In genomic region chr4:119589423-119589822, GRCm38 (mm10) we compare ENCODE assay signal across 21 mouse cellular contexts. TPM values are rescaled to one million over a fixed set of nuclear protein-coding genes. Genes with fewer than 3 reads are reported as not detected.
"Had no signal": no experiment of that assay in that cellular context is flagged by ENCODE, and none has a peak within 500 bp of the region (broad histone marks: within the 10 kb centered on the region; RNA-seq: fewer than 3 reads in every experiment).

No protein-coding gene starts in this region.

- H3K9ac ChIP-seq: limb, embryonic 13.5 days; liver, embryonic 12.5 days; lung, embryonic 14.5 days; midbrain, embryonic 15.5 days; neural tube, embryonic 12.5 days had no signal

- H3K27me3 ChIP-seq: limb, embryonic 13.5 days; liver, embryonic 12.5 days; megakaryocyte, embryonic 14.5 days; midbrain, embryonic 15.5 days; neural tube, embryonic 12.5 days had no signal

- ATAC-seq: hindbrain, embryonic 16.5 days; inflammation-experienced regulatory T-cells, adult 6 months; liver, embryonic 12.5 days; midbrain, embryonic 15.5 days had no signal

- DNase-seq: left cerebral cortex, postnatal 4 days; lung, embryonic 14.5 days; lung, postnatal 10 days; lung, postnatal 4 days; retina, postnatal 1 day; right cerebral cortex, postnatal 4 days; thymus, postnatal 36 days had no signal

- H3K4me3 ChIP-seq: limb, embryonic 13.5 days; liver, embryonic 12.5 days; megakaryocyte, embryonic 14.5 days; midbrain, embryonic 15.5 days; neural tube, embryonic 12.5 days had no signal

- H3K4me1 ChIP-seq: limb, embryonic 13.5 days; liver, embryonic 12.5 days; neural tube, embryonic 12.5 days had no signal

- H3K27ac ChIP-seq: limb, embryonic 13.5 days; liver, embryonic 12.5 days; midbrain, embryonic 15.5 days; neural tube, embryonic 12.5 days had no signal

- H3K9me3 ChIP-seq: limb, embryonic 13.5 days; liver, embryonic 12.5 days; megakaryocyte, embryonic 14.5 days; midbrain, embryonic 15.5 days; neural tube, embryonic 12.5 days had no signal

- H3K4me2 ChIP-seq: limb, embryonic 13.5 days; liver, embryonic 12.5 days; lung, embryonic 14.5 days; midbrain, embryonic 11.5 days; midbrain, embryonic 15.5 days; neural tube, embryonic 12.5 days had no signal

RNA-seq across cellular contexts. Expression of gene Guca2a, which starts 48.1 kb away (rescaled TPM):
- total RNA-seq: layer of hippocampus, adult 8-10 months; layer of hippocampus, postnatal 14 days; left cerebral cortex, adult 18-20 months; left cerebral cortex, postnatal 10 days; left cerebral cortex, postnatal 4 days; monocyte, adult 5-6 weeks had no signal
- polyA plus RNA-seq: hindbrain, embryonic 16.5 days; inflammation-experienced regulatory T-cells, adult 6 months; limb, embryonic 13.5 days; liver, embryonic 12.5 days; midbrain, embryonic 11.5 days; midbrain, embryonic 15.5 days; neural tube, embryonic 12.5 days; thymus, postnatal 0 days had no signal
